Mouse (Mus musculus) neutrophil, adult 5-6 weeks (primary cell): ENCODE measurements around the gene Stra6. TPM values are rescaled to one million over a fixed set of nuclear protein-coding genes. Genes with fewer than 3 reads are reported as not detected.

Experiments used
- ATAC-seq: fragments of 151-379, 151-347 bp; 2 replicates; pipeline ENCODE4 v1.8.0; 2017; ENCODE audit warnings: mild to moderate bottlenecking, moderate TSS enrichment; ENCODE audit not compliant: insufficient number of reproducible peaks, poor library complexity, low FRiP score, severe bottlenecking; ENCODE audit errors: extremely low read depth
- total RNA-seq: library from RNA; stranded (forward); fragments of 200-1000 nt; gene quantifications from 2 replicates; pipeline ENCODE4 v1.2.3, GENCODE M21; 2017

Stra6 gene
- total RNA-seq, 1 experiment from 2014 or later: not detected

DNA sequence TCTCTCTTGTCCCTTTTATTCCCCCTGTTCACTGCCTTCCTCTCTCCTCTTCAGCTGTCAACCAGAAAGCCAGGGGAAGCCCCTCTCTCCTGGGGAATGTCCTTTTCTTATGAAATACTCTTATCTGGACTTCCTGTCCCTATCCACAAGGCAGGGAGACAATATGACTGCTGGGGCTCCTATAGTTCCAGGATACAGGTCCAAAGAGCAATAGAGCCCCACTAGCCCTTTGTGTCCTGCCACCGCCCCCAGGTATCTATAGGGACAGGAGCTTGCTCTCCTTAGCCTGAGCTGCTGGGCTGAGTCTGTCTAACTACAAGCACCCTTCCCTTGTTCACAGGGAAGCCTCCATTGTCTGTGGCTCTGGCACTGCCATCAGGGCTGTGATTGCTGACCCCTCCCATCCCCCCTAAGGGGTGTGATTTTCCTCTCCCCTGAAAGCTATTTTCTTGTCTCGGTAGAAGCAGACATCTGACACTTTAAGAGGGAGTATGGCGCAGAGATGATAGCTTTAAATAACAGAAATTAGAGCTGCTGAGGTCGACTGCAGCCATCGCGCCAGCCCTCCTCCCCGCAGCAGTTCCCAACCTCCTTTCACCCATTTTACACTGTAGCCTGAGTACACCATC lies 51.8 kb downstream of the Stra6 start:
- ATAC-seq: no peak

DNA sequence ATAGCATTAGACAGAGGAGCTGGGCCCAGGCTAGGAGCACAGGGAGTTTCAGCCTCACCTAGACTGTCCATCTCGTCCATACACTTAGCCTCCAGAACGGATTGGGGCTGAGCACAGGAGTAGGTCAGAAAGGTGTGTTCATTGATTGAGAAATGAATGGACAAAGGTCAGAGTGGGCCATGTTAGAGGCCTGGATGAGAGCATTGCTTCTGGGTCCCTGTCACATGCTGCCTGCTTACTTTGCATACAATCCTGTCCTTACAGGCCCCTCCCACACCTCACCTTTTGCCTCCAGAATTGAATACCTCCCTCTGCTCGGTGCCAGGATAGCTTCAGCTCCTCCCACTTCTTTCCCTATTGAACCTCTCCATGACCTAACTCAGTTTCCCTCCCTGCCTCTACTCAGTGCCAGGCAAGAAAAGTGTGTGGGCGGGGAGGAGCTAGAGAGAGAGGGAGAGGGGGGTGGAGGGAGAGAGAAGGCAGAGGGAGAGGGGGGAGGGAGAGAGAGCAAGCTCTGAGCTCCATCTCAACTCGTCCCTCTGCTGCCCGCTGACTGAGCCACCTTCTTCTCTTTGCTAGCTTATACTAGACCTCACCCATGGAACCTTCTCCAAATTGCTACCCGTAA lies 52.5 kb downstream of the Stra6 start:
- no peak for ATAC-seq

DNA sequence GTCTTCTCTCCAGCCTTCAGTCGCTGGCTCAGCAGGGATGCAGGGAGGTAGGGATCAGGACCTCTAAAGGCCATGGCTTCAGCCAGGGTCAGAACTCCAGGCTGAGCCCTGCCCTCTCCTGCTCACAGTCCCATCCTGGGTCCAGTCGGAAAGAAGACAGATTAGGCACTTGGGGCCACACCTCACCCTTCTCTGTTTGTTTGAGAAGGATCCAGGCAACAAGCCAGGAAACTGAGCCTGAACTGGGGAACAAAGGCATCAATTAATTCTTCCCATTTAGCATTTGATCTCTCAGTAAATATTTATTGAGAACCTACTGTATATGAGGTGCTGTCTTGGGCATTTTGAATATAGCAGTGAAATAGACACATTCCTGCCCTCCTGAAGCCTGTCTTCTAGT lies 55.1 kb downstream of the Stra6 start, which contains the start of gene Ccdc33:
Gene Ccdc33 (minus strand): TSS at position 153 of the 400 bp plus-strand sequence.
- no peak for ATAC-seq

DNA sequence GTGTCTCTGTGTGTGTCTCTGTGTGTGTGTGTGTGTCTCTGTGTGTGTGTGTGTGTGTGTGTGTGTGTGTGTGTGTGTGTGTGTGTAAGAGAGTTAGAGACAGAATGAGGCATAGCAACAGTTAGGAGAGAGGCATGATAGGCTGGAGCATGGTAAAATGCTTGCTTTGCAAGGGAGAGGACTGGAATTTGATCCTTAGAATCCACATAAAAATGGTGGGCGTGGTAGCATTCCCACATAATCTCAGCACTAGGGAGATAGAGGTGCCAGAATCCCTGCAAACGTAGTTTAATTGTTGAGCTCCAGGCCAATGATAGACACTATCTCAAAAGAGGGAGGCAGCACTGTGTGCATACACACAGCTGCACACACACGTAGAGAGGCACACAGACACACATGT lies 61.5 kb downstream of the Stra6 start:
- no peak for ATAC-seq

DNA sequence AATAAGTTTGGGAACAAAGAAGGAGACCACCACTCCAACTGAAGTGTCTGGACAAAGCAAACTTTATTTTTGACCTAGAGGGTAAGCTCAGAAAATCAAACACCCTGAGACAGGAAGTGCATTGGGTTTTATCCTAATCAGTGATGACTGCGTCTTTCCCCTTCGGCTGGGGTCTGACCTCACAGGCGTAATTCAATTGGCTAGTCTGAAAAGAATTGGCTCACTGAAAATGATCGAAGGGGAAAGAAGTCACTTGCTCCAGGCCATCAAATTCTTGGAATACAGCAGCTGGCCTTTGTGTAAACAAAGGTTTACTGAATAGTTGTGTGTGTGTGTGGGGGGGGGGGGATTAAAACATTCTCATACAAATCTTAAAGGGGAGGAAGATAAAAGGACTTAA lies 62.2 kb downstream of the Stra6 start:
- no peak for ATAC-seq

DNA sequence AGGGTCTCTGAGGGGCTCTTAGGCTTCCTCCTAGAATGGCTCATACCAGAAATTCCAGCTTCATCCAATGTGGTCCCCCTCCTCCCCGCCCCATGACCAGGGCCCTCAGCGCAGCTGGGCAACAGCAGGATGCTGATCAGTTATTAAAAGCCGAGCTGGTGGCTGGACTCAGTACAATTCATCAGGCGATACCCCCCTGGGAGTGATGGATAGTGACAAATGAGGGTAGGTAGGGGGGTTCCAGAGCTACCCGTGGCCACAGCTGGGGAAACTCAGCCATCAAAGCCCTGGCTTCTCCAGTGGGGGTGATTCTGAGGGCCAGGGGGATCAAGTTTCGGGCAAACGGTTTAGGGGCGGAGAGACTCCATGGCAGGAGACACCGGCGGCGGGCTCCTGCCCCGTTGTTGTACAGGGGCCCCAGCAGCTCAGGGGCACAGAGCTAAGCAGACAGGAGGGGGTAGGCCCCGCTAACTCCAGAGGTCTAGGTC lies 65.4 kb downstream of the Stra6 start:
- ATAC-seq: no peak

DNA sequence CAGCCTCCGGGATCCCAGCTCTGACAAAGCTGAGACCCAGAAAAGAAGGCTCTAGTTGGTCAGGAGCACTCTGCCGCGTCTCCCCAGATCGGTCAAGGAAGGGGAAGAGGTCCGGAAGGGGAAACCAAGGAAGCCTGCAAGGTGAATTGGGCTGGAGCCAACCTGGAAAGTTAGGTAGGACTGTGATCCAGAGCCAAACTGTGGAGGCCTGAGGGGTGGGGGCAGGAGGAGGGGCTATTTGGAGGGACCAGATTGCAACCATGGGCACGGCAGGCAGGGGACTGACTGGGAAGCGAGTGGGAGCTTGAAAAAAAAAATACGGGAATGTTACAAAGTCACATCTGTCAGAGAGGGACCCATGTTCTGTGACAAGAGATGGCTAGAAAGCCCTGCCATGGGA lies 65.9 kb downstream of the Stra6 start:
- ATAC-seq: no peak

DNA sequence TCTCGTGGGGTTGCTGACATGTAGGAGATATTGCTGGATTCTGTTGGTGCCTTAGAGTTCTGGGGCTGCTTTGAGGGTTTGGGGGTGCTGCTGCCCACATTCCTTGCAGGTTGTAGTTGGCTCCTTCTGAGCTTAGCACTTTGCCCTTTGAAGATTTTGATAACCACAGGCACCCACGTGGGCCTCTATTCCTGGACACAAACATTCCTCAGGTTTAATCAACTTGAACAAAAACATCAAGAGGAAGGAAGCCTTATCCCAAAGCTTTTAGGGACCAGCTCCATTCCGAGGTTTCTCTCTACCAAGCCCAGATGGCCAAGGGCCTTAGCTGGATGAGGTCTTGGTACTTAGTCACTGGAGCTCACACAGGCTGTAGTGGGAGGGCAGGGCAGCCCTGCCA lies 67.3 kb downstream of the Stra6 start:
- no peak for ATAC-seq

DNA sequence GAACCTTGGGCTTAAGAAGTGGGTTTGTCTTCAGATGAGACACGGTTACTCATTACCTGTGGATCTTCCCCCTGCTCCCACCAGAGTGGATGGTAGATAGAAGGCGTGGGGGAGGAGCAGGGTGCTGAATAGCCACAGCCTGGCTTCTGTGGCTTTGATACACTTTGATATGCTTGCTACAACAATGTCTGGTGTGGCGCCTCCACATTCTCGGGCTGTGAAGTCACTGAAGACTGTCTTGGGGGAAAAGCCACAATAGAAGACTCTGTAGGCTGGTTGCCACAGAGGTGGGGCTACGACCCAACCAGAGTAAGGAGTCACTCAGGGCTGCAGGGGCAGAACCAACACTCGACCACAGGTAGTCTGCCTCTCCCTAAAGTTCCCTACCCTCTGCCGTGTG lies 68.1 kb downstream of the Stra6 start:
- ATAC-seq: no peak

DNA sequence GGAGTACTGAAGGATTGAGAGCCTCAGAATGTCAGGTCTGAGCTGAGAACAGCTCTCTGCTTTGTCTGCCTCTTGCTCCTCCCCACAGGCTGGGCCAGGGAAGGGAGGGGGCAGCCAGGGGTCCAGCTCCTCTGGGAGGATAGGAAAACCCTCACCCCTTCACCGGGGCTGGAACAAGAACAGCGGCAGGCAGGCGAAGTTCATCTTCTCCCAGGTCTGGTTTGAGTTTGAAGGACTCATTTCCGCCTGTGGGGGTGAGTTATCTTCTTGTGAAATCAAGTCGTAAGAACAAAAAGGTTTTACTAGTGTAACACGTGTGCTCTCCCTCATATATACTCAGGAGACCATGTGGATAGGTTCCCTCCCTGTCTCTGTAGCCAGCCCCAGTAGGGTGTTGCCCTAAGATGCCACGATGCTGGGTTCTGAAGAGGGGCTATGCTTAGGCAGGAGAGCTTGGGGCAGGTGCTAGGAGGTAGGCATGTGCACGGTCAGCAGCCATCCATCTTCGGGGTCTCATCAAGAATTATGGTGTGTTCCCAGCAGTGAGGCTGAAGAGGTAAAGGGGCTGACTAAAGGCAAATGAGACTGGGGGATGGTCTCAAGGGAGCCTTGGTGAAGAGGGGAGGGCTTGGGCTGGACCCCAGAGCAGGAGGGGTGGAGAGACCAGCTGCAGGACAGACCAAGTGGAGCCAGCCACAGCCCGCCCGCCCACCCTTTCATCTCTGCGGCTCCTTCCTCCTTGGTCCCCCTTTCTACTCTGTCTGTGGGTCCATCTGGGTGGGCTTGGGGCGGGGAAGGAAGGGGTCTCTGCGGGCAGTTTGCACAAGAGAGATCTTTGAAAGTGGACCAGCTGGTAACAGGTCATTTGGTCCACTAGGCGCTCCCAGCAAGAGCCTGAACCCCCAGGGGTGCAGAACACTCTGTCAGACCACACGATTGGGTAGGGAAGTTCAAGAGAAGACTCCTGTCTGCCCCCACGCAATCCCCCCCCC lies 70.6 kb downstream of the Stra6 start:
- ATAC-seq: no peak

DNA sequence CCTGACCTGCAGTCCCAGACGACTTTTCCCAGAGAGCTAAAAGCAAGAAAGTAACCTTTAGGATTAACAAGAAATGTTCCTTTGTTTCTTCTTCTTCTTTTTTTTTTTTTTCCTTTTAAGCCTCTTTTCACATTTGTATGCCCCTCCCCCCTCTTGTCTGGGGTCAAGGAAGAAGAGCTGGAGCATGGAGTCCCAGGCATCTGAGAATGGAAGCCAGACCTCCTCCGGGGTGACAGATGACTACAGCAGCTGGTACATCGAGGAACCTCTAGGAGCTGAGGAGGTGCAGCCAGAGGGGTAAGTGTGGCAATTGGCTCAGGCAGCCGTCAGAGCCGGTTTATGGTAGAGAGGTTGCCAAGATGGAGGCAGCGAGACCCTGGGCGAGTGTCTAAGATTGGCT lies 71.3 kb downstream of the Stra6 start:
- ATAC-seq: no peak

DNA sequence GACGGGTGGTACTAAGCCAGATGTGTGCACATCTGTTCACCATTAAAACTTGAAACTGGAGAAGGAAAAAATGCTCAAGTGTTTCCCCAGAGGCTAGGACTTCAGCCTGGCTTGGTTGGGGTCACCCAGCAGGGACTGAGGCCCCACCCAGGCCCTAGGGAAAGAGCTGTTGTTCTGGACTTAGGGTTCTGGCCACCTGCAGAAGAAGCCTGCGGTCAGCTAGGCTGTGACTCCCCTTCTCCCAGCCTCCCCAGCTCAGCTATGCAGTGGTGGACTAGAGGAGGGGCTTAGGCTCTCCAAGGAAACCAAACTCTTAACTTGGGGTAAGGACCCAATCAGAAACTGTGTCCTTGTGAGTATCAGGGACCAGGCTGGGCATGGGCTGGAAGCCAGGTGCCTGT lies 72.3 kb downstream of the Stra6 start:
- no peak for ATAC-seq

DNA sequence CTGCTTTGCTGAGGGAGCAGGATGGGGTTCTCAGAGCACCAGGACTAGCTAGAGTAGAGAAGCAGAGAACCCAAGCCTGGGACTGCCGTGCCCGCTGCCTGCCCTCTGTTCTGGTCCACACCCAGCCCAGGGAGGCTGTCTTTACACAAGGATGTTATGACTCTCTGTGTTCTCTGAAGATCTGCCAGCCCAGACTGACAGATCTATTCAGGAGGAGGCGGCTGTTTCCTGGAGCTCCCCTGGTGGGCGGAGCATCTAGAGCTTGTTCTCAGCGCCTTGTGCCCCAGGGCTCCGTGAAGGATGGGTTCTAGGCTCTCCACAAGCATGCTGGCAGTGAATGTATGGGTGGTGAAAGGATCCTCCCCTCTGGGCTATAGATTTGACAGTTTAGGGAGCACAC lies 76.4 kb downstream of the Stra6 start:
- peak; percentile 27; the same call in 1 of the 2 replicates for ATAC-seq

DNA sequence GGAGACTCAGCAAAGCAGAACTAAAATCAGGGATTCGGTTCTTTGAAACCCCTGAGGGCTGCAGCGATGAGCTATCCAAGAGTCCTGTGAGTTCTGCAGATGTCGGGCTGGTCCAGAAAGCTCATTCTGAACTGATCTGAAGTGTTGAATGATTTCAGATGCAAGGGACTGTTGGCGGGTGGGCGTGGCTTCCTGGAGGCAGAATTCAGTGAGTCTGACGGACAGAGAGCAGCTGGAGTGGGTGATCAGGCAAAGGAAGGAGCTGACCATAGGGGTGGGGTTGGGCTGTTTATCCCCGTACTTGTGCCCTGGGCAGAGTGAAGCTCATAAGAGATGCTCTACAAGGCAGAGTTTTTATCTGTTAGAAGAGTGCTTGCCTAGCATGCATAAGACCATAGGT lies 79.8 kb downstream of the Stra6 start:
- no peak for ATAC-seq

DNA sequence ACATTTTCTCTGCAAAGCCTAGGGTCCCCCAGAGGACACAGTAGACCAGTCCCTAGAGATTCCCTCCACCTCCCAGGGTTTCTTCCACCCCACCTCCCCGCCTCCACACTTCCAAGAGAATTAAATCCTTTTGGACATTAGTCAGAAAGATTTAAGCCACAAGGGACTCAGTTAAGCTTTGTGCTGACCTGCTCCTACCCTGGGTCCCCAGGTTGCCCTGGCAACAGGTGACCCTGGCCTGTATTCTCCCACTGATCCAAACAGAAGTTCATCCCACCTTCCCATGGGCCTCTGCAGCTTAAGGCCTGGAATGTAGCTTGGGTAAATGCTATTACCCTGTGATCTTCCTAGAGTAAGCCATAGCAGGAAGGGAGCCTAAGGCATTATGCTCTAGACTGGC lies 81.1 kb downstream of the Stra6 start:
- no peak for ATAC-seq

DNA sequence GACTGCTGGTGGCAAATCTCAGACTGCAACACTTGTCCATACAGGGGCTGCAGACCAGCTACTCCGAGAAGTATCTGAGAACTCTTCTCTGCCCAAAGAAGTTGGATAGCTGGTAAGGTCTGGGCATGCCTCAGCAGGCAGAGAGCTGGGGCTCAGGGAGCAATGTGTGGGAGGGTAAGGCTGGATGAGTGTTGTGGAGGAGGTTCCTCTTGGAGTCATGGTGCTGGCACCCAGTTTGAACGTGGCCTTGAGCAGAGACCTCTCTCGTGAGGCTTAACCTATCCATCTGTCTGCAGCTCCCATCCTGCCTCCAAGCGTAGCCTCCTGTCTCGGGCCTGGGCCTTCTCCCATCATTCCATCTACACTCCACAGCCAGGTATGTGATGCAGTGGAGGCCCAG lies 81.8 kb downstream of the Stra6 start:
- no peak for ATAC-seq

DNA sequence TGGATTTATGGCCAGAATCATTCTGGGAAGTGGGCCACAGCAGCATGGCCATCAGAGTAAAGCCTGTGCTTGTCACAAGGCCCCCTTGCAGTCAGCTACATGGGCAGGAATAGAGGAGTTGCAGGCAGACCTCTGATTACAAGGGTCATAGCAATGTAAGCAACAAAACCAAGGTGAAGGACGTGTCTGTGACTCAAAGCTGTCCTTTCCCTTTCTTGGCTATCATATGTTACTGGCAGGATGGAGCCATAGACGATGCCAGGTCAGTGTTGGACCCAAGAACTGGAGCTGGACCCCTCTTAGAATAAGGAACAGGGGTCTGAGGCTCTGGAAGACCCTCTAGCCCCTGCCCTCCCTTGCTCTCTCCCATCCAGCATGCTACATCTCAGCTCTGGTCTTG lies 85.2 kb downstream of the Stra6 start:
- no peak for ATAC-seq

DNA sequence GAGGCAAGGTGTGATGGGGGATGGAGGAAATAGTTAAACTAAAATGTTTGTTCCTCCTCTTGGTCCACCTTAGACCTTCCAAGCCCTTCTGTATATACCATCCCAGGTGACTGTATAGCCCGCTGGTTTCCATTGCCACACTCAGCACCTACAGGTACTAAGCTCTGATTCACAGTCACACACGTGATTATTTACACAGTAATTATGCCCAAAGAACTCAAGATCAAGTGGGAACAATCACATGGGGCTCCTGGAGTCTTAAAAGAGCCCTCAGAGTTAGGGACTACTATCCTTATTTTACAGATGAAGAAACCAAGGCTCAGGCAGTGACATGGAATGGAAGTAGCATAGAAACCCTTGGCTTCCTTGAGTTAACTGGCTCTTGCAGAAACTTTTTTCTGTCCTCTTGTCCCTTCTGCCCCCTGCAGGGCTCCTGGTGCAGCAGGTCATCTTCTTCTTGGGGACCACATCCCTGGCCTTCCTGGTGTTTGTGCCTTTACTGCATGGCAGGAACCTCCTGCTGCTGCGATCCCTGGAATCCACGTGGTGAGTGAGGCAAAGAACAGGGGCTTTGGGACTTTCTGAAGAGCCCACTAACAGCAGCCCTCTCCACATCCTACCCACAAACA lies 87.3 kb downstream of the Stra6 start:
- no peak for ATAC-seq

DNA sequence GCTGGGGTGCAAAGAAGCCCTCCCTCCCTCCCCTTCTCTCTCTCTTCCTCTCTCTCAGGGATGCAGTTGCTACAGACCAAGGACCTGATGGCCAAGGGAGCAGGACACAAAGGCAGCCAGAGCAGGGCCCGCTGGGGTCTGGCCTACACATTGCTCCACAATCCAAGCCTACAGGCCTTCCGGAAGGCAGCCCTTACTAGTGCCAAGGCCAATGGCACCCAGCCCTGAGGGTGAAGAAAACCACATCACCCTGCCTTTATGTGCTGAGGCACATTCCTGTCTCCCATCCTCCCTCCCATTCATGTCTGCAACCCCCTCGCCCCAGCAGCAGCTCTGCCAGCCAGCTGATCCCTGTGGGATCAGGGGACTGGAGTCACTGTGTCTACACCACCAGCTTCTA lies 89.5 kb downstream of the Stra6 start:
- ATAC-seq: no peak
